Mouse (Mus musculus) mouse embryonic stem cell (cell line): ENCODE measurements at regions not wholly inside any gene's neighbourhood (a gene's known extent, or its start where the extent isn't known, plus 50 kb on each side); places are given as distances from the start of the nearest gene placed in this dataset.

Experiments used
- in situ Hi-C, 2 experiments: fragments of 300-500 bp; cut with MboI; formaldehyde crosslinking; loops; 1 replicate in 1 of 2; 3 replicates in 1 of 2; pipeline ENCODE4 v1.14.3; 2019 to 2020; ENCODE audit warnings: low sequenced_read_pairs in 2 of 2, low pct_unique_long_range_greater_than_20kb in 1 of 2, mixed read lengths in 1 of 2; ENCODE audit not compliant: unreplicated experiment in 1 of 2

DNA sequence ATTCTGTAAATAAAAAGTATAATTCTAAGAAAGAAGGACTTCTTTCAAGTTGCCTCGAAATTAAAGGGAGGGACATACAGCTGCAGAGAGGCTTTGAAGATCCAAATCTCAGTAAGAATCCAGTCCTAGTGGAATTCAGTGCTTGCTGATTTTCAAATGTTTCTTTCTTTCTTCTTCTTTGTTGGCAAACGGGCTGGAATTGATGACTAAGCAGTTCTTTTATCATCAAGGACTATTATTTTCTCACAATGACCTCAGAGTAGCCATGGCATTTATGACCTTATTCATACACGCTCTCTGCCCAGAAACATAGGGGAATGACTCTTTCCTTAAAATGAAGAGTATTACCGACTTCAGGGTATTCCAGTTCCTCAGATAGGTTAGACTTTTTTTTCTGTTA is 1185.9 kb downstream of the Gsdmc2 start:
- in situ Hi-C loops: no loop called here

DNA sequence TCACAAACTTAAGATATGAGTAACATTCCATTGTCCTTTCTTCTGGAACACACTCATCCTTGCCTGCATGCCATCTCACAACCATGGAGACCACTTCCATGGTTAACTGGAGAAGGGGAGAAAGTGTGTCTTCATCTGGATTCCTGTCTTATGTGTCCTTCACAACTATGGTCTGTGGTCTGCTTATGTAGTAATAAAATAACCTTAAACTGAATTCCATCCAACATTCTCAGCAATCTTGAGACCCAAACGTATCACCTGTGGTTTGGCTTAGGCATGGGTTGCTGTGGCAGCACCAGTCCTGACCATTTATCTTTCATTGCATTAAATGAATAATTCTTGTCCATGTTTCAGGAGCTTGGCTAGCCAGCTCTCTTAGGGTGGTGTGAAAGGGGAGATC is 1186.3 kb downstream of the Gsdmc2 start:
- in situ Hi-C loops: no loop called here

- in situ Hi-C loops: no loop called here
These were observed 1198.4 kb downstream of the Gsdmc2 start for GRCm38 (mm10) chr15:62646476-62647168.

DNA sequence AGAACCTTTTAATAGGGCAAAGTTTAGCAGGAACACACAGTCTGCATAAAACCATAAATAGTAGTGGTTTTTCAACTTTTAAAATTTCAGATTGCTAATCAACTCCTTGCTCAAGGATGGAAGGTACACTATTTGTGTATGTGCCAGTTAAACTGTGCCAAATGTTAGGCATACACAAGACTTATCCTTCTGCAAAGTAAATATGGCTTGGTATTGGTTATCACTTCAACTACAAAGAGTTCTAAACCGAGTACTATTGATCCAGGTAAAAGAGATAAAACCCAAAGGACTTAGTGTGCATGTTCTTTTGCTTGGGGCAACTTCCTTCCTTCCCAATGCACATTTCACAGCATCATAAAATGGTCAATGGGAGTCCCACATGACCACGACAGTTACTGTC is 1200.2 kb downstream of the Gsdmc2 start:
- in situ Hi-C loops: no loop called here

DNA sequence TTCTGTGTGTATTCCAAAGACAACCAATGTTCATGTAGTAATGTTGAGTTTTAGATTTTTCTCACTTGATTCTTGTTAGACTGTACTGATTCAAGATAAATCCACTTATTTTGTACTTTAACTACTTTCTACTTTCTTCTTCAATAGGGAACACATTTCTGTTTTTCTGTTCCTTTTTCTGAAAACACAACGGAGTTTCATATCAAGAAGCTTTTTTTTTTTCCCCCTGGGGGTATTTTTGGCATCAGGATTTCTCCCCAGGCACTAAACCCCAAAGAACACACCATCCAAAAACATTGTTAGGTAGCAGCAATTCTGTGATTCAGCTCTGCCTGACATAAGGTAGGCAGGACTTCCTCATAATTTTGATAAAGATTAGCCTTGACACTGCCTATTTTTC is 1200.7 kb downstream of the Gsdmc2 start:
- in situ Hi-C loops: no loop called here

- in situ Hi-C loops: no loop called here
These were observed 1203.8 kb downstream of the Gsdmc2 start for GRCm38 (mm10) chr15:62641051-62641710.

DNA sequence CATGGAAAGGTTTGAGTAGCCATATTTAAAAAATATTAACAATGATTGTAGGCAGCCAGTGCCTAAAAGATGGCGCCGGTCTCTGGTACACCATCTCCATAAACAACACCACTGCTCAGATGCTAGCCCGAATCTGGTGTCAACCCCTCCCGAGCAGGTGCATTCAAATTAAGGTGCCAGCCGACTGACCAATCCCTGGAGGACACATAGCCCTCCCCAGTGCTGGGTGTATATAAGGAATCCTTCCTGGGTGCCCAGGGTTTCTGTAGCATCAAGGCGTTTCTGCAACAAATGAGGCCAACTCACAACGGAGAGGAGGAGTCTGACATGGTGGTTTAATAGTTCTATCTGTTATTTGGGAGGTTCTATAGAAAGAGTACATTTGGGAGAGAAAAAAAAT is 1219.6 kb downstream of the Gsdmc2 start:
- in situ Hi-C loops: no loop called here

DNA sequence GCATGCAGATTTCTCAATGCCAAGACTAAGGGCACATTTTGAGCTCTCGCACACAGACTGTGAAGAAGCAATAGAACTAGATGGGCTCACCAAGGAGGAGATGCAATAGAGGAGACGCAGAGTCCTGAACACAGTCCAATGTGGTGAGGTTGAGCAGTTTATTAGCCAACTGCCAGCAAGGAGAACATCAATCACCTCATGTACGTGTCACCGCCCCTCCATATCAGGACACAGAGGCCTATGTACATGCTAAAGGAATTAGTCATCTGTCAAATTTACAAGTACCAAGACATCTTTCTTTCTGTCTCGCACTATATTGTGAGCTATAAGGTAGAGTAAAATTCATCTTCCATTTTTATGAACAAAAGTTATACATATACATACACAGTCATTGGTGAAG is 1228.9 kb downstream of the Gsdmc2 start:
- in situ Hi-C loops: no loop called here

- in situ Hi-C loops: no loop called here
These were observed 1248.2 kb downstream of the Gsdmc2 start for GRCm38 (mm10) chr15:62596735-62597134.

DNA sequence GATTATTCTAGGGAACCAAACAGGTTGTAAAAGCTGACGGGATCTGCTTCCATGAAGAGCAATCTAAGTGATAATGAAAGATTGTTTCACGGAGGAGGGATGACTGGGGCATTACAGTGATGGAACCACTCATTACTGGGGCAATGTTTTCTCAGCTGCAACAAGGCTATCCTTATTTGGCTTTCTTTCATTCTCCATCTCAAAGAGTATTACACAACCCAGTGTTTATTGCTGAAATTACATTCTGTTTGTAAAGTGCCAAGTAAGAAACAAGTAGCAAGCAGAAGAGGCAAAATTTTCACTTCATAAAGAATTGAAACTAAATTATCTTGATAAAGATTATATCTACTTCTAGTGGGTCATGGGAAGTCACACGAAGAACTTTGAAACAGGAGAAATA is 1256.4 kb downstream of the Gsdmc2 start:
- in situ Hi-C loops: no loop called here

DNA sequence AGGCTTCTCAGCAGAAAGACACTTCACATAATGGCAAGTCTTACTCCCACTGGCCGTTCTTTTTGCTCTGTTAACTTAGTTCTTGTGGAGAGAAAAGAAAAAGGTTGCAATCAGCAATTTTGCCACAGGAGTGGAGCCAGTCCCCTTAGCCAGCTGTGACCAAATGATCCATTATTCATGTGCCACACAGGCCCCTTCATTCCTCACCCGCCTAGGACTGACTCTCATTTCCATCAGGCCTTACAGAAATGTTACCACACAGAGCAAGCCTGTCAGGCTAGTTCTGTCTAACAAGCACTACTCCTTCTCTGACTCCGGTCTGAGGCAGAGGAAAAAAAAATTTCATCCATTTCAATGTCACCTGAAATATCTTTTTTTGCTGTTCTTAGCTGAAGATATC is 1266.2 kb downstream of the Gsdmc2 start:
- in situ Hi-C loops: no loop called here

DNA sequence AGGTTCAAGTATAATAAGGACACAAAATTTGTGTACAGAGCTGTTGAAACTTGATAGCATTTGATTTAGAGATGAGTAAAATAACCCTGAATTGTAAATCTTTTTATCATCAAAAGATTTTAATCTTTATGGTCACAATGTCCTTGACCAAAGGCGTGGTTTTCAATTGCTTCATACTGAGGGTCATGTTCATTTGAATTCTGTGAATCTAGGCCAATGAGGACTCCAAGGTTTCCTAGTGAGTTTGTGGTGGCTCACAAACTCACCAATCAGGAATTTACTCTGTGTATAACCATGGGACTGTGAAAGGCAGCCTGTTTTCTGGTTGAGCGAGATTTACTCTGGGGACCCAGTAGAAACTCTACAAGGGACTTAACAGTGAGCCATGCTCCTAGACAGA is 1269.2 kb downstream of the Gsdmc2 start:
- in situ Hi-C loops: no loop called here

- in situ Hi-C loops: no loop called here
These were observed 1273.2 kb downstream of the Gsdmc2 start for GRCm38 (mm10) chr15:62571803-62572202.

DNA sequence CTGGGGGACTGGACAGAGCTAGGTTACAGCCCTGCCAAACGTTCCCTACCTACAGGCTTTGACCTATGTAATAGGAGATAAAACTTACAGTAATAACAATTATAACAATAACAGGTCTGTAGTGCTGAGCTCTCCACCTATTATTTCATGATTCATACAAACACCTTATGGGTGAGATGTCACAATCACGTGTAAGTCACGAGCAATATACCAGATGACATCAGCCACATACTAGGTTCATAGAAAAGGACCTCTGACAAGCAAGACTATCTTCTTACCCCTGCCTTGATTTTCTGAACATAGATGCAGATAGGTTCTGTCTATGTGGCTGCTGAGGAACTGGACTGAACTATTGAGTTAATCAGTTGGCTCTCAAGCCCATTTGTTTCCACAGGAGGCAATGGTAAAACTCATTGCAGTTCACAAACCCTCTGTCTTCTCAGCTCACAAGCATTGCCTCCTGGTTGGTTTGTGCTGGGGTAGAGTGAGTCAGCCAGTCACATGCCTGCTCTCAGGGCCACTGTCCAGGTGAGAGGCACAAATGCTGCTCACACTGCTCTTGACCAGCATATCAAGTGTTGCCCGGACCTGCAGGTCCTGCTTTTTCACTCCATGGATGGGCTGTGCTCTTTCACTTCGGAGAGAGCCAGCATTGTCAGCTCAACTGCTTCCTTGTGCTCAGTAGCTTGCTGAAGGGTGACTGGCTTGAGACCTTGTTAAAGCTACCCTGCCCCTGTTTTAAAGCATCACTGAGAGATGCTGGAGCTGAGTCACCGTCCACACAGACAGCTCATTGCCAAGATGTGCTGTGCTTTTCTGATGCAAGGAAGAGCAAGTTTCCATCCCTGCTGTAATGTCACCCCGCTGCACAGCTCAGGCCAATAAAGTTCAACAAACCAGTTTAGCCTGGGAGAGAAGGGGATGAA is 1275.9 kb downstream of the Gsdmc2 start:
- in situ Hi-C loops: no loop called here

GRCm38 (mm10) chr15:62567431-62567830 is 1277.5 kb downstream of the Gsdmc2 start:
- in situ Hi-C loops: no loop called here

GRCm38 (mm10) chr15:62566106-62566511 is 1278.9 kb downstream of the Gsdmc2 start:
- in situ Hi-C loops: no loop called here

DNA sequence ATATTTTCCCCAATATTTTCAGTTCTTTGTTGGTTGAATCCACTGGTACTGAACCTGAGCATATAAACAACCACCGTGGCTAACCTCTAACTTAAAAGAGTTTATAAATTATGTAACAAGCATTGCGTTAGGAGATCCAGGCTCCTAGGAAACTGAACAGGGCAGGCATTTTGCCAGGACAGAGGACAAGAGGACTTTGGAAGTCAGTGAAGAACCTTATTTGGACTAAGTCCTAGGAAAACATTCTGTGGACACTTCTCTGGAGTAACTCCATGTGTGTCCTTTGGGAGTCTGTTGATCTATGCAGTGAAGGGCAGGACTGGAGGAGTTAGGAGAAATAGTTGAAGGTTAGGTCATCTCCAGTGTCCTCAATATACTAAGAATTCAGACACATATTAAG is 1311.7 kb downstream of the Gsdmc2 start:
- in situ Hi-C loops: no loop called here

DNA sequence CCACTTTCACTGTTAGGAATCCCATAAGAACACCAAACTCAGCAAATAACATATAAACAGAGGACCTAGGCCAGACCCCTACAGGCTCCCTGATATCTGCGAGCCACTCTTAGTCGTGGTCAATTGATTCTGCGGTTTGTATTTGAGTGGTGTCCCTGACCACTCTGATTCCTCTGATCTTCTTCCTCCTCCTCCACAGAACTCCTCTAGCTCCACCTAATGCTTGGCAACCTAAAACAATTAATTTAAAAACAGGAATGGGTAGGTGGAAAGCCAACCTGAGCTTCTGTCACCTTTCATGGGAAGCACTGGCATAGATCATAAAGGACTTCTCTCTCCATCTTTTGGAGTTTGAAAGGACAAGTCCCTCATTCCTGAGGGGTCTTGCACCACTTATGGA is 1316.0 kb downstream of the Gsdmc2 start:
- in situ Hi-C loops: no loop called here

GRCm38 (mm10) chr15:62524628-62525027 is 1320.3 kb downstream of the Gsdmc2 start:
- in situ Hi-C loops: no loop called here
